Mouse (Mus musculus) heart, embryonic 14.5 days (tissue): ENCODE measurements around the gene Miox. TPM values are rescaled to one million over a fixed set of nuclear protein-coding genes. Genes with fewer than 3 reads are reported as not detected.

Experiments
- ATAC-seq: fragments of 200-750 bp; cut with Nextera tagmentation; 2 replicates; pipeline ENCODE4 v1.8.0; 2017; ENCODE audit warnings: low read depth, moderate TSS enrichment; ENCODE audit not compliant: insufficient number of reproducible peaks, insufficient read depth, low FRiP score
- H3K27ac ChIP-seq, 2 experiments: fragments of 200-500 bp in 1 of 2; fragments of 300-500 bp in 1 of 2; sonication (generic) in 1 of 2; replicated peaks in 1 of 2; 2 replicates each; pipeline ENCODE4 v1.5.1; 2012 to 2014; ENCODE audit warnings: low read depth in 2 of 2, low read length in 2 of 2, control low read depth in 1 of 2, mild to moderate bottlenecking in 1 of 2, mixed read lengths in 1 of 2; ENCODE audit not compliant: control insufficient read depth in 1 of 2, insufficient read depth in 1 of 2
- H3K27me3 ChIP-seq: fragments of 300-500 bp; sonication (generic); 2 replicates; pipeline ENCODE4 v1.6.1; 2014; ENCODE audit warnings: mild to moderate bottlenecking, low read length, control low read depth; ENCODE audit not compliant: control insufficient read depth, insufficient read depth
- H3K36me3 ChIP-seq: fragments of 300-500 bp; sonication (generic); 2 replicates; pipeline ENCODE4 v1.6.1; 2014; ENCODE audit warnings: mild to moderate bottlenecking, control low read depth, low read length, mixed read lengths; ENCODE audit not compliant: control insufficient read depth, insufficient read depth
- H3K4me1 ChIP-seq, 2 experiments: fragments of 200-500 bp in 1 of 2; fragments of 300-500 bp in 1 of 2; sonication (generic) in 1 of 2; 2 replicates each; pipeline ENCODE4 v1.6.1; 2012 to 2014; ENCODE audit warnings: low read length in 2 of 2, control low read depth in 1 of 2, mixed read lengths in 1 of 2; ENCODE audit not compliant: control insufficient read depth in 2 of 2, insufficient read depth in 2 of 2
- H3K4me2 ChIP-seq: fragments of 300-500 bp; sonication (generic); 2 replicates; pipeline ENCODE4 v1.6.1; 2014; ENCODE audit warnings: mild to moderate bottlenecking, low read length
- H3K4me3 ChIP-seq, 2 experiments: fragments of 200-500 bp in 1 of 2; fragments of 300-500 bp in 1 of 2; sonication (generic) in 1 of 2; 2 replicates each; pipeline ENCODE4 v1.5.1; 2012 to 2014; ENCODE audit warnings: low read length in 2 of 2, mild to moderate bottlenecking in 2 of 2, control low read depth in 1 of 2, low read depth in 1 of 2, moderate library complexity in 1 of 2; ENCODE audit not compliant: control insufficient read depth in 1 of 2, insufficient read depth in 1 of 2
- H3K9ac ChIP-seq: fragments of 300-500 bp; sonication (generic); 2 replicates; pipeline ENCODE4 v1.6.1; 2014; ENCODE audit warnings: mild to moderate bottlenecking, low read length
- H3K9me3 ChIP-seq: fragments of 300-500 bp; sonication (generic); 2 replicates; pipeline ENCODE4 v1.6.1; 2016; ENCODE audit warnings: low read length, control low read depth; ENCODE audit not compliant: control insufficient read depth
- WGBS: fragments of 180-500 bp; shearing (Covaris S2); extraction: QIAGEN DNeasy Blood & Tissue Kit; methylation state at CpG from one replicate; pipeline ENCODE4 v1.1.7; 2014; 5-methylcytosine and 5-hydroxymethylcytosine counted together
- polyA plus RNA-seq: library from polyadenylated mRNA; unstranded; fragments of >200 nt; fragmentation: Nextera tagmentation; extraction: Ambion mirVana; gene quantifications from 2 replicates; pipeline ENCODE4 v1.2.1, GENCODE M21; 2014

Miox gene
- not detected in 2 replicates for polyA plus RNA-seq

DNA sequence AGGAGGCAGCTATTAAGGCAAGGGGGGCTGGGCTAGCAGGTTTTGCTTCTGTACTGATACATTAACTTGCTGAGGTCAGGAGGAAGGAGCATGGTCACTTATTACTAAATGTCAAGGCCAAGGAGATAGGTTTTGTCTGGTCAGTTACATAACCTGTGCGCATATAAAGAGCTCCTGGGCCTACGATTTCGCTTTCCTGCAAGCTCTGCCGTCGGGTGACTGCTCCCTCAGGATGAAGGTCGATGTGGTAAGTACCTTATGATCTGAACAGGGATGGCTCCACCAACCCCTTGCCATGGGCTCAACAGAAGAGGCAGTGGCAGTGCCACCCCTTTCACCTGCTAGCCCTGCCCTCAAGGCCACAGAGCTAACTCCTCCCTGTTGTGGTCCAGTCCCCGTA, at the start of gene Miox:
TSS of gene Miox (plus strand) at position 128 of the 400 bp plus-strand sequence.
- Histone ChIP-seq H3K27me3 (no peaks in the 10 kb centered on the region), H3K4me3 (no peak within 1 kb of the TSS), H3K4me1 (no peaks in the 10 kb centered on the region), H3K9me3 (no peaks in the 10 kb centered on the region), H3K4me2 (no peak within 1 kb of the TSS), H3K27ac (no peak within 1 kb of the TSS), H3K36me3 (no peaks in the 10 kb centered on the region), H3K9ac (no peak within 1 kb of the TSS)
- ATAC-seq: no peak
- WGBS: 83% methylated on average over 7 of the region's 7 CpGs

DNA sequence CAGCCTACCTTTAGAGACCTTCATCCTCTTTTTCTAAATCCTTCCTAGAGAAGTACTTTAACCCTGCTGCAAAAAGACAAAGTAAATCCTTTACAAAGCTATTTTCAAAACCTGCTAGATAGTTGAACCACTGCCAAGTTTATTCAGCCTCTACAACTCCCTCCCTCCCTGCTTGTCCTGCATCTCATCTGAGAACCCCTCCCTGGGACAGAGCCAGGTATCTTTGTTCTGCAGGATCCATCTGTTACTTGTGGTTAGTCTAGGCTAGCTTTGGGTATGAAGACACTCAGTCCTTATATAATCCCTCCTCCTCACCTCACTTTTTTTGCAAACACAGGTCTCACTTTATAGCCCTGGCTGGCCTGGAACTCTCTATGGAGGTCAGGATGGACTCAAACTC, 49.2 kb upstream of the Miox start:
- Histone ChIP-seq H3K9me3 (no peaks in the 10 kb centered on the region), H3K27me3 (no peaks in the 10 kb centered on the region), H3K9ac (no peak overlapping the region), H3K27ac (no peak overlapping the region), H3K4me1 (peaks cover 0 to 2% of the 10 kb centered on the region in 2 experiments; a peak in 1 of 4 replicates), H3K36me3 (peaks cover 85% of the 10 kb centered on the region), H3K4me2 (no peak overlapping the region), H3K4me3 (no peak overlapping the region)
- ATAC-seq: no peak

DNA sequence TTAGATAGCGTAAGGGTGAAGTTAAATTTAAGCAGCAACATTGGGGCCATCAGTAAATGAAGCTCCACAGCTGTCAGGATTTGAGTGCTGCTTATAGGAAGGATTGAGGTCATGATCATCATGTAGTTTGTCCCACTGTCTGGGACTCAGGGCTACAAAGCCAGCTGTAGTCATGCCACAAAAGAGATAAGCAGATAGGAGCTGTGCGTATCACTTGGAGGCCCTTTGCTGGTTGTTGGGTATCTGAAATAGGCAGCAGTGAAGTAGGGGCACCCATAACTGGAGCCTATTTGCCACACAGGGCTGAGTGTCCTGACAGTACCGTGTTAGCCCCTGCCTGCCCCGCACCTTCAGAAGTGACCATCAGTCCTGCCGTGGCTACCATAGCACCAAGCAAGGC, 48.7 kb upstream of the Miox start:
- no peak overlapping the region for H3K9ac ChIP-seq
- ATAC-seq: no peak
- H3K27ac ChIP-seq: no peak overlapping the region
- no peak overlapping the region for H3K4me3 ChIP-seq
- H3K36me3 ChIP-seq: peaks cover 85% of the 10 kb centered on the region
- no peaks in the 10 kb centered on the region for H3K27me3 ChIP-seq
- 89% methylated on average over 5 of the region's 5 CpGs for WGBS
- no peaks in the 10 kb centered on the region for H3K9me3 ChIP-seq
- peaks cover 0 to 2% of the 10 kb centered on the region in 2 experiments; a peak in 1 of 4 replicates for H3K4me1 ChIP-seq
- no peak overlapping the region for H3K4me2 ChIP-seq

DNA sequence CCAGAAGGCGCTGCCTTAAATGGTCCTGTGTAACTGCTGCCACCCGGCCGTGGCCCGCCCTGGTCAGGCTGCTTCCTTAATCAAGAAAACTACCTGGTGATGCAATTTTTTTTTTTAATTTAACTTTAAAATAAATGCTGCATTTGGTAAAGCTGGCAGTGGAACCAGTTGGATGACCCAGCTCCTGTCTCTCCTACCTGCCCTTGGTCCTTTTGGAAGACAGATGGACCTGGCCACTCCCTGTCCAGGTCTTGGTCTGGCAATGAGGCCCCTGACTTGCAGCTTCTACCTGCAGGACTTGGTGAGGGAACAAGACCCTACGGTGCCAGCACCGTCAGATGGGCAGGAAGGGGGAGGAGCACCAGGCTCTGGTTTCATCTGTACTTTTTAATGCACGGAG, 48.1 kb upstream of the Miox start:
- peaks cover 85% of the 10 kb centered on the region for H3K36me3 ChIP-seq

GRCm38 (mm10) chr15:89286582-89286981, 47.6 kb upstream of the Miox start:
- H3K9me3 ChIP-seq: no peaks in the 10 kb centered on the region
- no peak for ATAC-seq
- WGBS: 87% methylated on average over 5 of the region's 5 CpGs

More for the DNA sequence above, 48.1 kb upstream of the Miox start:
- Histone ChIP-seq H3K27ac (no peak overlapping the region), H3K4me1 (peaks cover 0 to 2% of the 10 kb centered on the region in 2 experiments; a peak in 1 of 4 replicates), H3K27me3 (no peaks in the 10 kb centered on the region), H3K4me2 (no peak overlapping the region), H3K4me3 (no peak overlapping the region), H3K9ac (no peak overlapping the region), H3K9me3 (no peaks in the 10 kb centered on the region)
- no peak for ATAC-seq
- WGBS: 86% methylated on average over 7 of the region's 7 CpGs

GRCm38 (mm10) chr15:89288227-89288767, 45.9 kb upstream of the Miox start:
- Histone ChIP-seq H3K9ac (no peak overlapping the region), H3K4me3 (no peak overlapping the region), H3K9me3 (no peaks in the 10 kb centered on the region), H3K4me1 (peaks cover 0 to 2% of the 10 kb centered on the region in 2 experiments; a peak in 1 of 4 replicates), H3K4me2 (no peak overlapping the region), H3K27ac (no peak overlapping the region; a peak in 1 of 4 replicates), H3K27me3 (no peaks in the 10 kb centered on the region), H3K36me3 (peaks cover 83% of the 10 kb centered on the region)
- ATAC-seq: no peak
- 87% methylated on average over 23 of the region's 23 CpGs for WGBS

More at GRCm38 (mm10) chr15:89286582-89286981, 47.6 kb upstream of the Miox start:
- Histone ChIP-seq H3K36me3 (peaks cover 83% of the 10 kb centered on the region), H3K27me3 (no peaks in the 10 kb centered on the region), H3K4me2 (no peak overlapping the region), H3K27ac (no peak overlapping the region), H3K4me1 (peaks cover 0 to 2% of the 10 kb centered on the region in 2 experiments; a peak in 1 of 4 replicates), H3K9ac (no peak overlapping the region), H3K4me3 (no peak overlapping the region)

GRCm38 (mm10) chr15:89289455-89289854, 44.7 kb upstream of the Miox start:
- Histone ChIP-seq H3K9me3 (no peaks in the 10 kb centered on the region), H3K27me3 (no peaks in the 10 kb centered on the region), H3K4me3 (no peak overlapping the region), H3K4me1 (0 out of 4 replicates have a peak, but pooled peaks cover 0 to 2% of the 10 kb centered on the region in 2 experiments), H3K27ac (no peak overlapping the region), H3K9ac (no peak overlapping the region), H3K4me2 (no peak overlapping the region), H3K36me3 (peaks cover 83% of the 10 kb centered on the region)
- ATAC-seq: no peak
- 92% methylated on average over 11 of the region's 11 CpGs for WGBS

DNA sequence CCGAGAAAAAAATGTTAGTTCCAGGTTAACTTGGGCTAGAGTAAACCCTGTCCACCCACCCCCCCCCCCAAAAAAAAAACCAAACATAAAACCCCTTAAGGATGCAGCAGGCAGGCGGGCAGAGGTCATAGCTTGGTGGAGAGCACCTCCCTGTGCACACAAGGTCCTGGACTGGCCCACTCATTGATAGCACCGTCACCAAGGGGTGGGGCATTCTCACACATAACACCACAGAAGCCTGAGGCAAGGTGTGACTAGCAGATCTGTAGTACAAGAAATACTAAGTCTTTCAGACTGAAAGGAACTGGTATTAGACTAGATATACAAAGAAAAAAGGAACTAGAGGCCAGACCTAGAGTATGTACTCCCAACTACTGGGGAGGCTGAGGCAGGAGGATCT, 42.7 kb upstream of the Miox start:
- Histone ChIP-seq H3K36me3 (peaks cover 97% of the 10 kb centered on the region), H3K27me3 (no peaks in the 10 kb centered on the region)

More for the DNA sequence above, 42.7 kb upstream of the Miox start:
- Histone ChIP-seq H3K9me3 (no peaks in the 10 kb centered on the region), H3K4me3 (no peak overlapping the region), H3K4me2 (no peak overlapping the region), H3K9ac (no peak overlapping the region), H3K4me1 (peaks cover 3 to 4% of the 10 kb centered on the region in 2 experiments; a peak in 1 of 4 replicates), H3K27ac (no peak overlapping the region)
- no peak for ATAC-seq
- 74% methylated on average over 3 of the region's 3 CpGs for WGBS
